Mouse (Mus musculus) layer of hippocampus, adult 11-12 months (tissue): ENCODE results near the gene Gdpd5.

Experiments
- DNase-seq: peaks from one replicate; pipeline ENCODE4 v3.0.0; 2022; ENCODE audit warnings: low spot score

The Gdpd5 gene

DNA sequence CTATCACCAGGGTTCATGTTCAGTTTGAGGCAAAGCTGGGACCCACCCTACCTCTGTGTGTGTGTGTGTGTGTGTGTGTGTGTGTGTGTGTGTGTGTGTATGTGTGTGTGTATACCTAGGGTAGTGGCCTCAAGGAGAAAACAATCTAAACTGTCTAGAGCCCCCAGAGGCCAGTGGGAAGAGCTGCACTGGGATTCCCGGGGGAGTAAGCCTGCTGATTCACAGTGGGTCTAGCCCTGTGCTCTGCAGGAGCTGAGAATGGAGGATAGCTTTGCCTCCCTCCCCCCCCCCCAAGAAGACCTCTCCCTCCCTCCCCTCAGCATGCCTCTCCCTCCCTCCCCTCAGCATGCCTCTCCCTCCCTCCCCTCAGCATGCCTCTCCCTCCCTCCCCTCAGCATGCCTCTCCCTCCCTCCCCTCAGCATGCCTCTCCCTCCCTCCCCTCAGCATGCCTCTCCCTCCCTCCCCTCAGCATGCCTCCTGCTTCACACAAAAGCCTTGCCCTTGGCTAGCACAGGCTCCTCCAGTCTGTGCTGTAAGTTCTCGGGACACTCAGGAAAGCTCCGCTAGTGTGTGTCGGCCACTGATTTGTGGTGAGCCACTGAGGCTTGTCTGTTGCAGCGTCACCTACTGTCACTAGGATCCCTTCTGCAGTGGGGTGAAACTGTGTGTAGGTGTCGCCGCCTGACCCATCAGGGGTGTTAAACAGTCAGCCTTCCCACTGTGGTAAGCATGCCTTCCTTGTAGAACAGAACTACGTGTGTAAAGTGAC, 24.4 kb downstream of the Gdpd5 start:
- no peak for DNase-seq

DNA sequence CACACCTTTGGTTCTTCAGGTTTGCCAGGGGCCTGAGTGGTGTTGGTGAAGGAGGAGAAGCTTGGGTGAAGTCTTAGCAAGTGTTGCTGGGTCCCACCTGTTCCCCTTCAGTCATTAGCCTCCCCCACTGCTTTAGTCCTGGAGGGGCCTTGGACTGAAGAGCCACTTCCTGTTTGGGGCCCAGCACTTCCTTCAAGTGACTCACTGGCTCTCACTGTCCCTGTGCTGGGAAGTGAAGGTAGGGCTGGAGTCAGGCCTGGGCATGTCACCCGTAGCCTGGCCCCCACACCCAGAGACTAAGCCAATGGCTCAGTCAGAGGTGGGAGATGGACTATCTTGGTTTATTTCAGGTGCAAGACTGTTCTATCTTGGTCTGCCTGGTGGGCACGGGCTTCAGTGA, 26.4 kb downstream of the Gdpd5 start:
- DNase-seq = no peak

DNA sequence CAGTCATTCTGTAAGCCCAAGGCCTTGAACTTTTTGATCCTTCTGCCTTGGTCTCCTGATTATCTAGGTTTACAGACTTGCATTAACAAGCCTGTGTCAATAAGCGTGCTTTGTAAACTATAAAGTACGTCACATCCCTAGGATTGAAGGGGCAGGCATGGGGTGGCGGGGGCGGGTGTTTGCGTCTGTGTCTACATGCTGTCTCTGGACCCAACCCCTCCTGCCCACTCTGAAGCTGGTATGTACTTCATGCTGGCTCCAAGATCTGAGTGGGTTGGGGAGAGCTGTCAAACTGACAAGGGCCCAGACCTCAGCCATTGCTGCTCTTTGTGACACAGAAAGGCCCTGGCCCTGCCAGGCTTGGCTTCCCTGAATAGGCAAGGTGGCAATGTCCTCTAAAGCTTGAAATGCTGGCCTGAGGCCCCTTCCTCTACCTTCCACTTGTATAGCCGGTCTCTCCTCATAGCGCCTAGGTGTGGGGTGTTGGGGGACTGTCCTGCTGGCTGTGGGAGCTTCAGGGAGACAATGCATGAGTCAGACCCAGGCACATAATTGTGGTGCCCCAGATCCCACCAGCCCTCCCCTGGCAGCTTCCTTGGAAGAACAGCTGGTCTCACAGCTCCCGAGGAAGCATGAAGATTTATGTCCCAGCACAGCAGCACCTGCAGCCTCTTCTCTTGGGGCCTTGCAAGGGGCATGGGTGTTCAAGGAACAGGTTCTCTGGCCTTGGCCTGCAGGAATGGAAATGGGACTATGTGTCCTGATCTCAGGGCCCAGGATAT, 28.4 kb downstream of the Gdpd5 start:
- DNase-seq = no peak

DNA sequence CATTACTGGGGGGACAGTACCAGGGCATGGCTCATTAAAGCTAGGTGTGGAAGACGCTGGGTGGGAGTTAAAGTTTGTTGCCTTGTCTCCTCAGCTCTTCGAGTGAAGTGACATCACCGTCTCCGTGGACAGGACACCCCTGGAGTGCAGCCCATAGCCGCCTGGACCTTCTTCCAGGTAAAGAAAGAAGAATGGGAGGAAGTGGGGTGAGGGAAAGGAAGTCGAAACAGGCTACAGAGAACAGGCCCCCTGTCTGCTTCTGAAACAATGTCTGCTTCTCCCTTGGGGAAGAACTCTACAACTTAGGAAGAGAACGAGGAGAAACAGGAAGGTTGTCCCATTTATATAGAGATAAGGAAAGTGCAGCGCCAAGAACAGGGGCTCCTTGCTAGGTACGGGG, 29.1 kb downstream of the Gdpd5 start:
- DNase-seq = no peak

DNA sequence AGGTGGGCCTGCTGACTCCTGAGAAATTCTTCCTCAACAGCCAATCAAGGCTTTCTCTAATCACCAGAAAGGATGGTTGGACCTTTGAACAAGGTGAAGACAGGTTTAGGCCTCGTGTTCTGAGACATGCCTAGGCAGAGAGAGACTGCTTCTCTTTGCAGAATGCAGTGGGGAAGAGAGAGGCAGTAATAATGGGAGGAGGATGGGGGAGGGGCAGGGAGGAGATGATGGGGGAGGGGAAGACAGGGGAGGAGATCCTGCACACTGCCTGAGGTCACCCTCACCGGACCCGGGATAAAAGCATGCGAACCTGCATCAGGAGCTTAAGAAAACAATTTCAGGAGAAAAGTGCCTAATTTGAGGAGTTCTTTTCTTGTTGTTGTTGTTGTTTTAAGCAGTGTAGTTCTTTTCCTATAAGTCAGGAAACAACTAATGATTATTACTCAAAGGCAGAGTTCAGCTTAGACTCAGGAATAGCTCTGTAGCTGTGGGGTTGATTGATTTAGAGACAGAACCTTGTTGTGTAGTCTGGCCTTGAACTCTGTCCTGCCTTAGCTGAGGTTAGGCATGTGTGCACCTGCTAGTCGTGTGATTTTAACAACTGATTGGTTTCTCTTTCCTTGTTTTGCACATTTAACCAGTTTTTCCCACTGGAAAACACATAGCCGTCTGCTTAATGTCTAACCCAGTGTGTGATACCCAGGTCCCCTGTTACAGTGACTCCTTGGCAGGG, 30.0 kb downstream of the Gdpd5 start:
- DNase-seq = no peak

DNA sequence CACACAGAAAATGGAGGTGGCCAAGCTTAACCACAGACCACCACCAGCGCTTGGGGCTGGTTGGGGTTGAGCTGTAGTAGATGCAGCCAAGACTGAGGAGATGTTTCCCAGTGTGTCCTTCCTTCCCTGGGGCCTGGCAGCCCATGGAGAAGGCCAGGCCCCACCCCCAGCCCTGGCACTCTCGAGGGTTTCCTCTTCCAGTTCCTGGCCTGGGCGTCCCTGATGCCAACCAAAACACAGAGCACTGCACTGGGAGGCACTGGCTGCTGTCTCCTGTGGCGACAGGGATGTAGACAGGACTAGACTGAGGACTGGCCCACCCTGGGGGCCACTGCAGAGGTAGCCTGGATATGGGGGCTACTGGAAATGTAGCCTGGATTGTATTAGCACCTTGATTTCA, 33.8 kb downstream of the Gdpd5 start:
- DNase-seq = no peak

DNA sequence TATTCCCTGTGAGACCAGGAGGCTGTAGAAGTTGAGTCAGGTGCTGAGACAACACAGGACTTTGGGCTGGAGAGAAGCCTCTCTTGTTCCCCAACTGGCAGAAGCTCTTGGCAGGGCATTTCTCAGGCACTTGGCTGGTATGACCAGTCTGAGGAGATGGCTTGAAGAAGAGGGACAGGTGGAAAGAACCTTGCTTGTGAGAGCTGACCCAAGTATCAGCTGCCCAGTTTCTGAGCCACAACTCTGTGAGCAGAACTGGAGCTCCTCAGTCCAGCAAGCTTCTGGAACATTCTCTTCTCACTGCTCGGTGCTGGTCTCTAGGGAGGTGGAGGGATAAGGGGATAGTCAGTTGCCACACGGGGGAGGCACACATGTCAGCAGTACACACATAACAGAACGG, 38.1 kb downstream of the Gdpd5 start:
- no peak for DNase-seq

DNA sequence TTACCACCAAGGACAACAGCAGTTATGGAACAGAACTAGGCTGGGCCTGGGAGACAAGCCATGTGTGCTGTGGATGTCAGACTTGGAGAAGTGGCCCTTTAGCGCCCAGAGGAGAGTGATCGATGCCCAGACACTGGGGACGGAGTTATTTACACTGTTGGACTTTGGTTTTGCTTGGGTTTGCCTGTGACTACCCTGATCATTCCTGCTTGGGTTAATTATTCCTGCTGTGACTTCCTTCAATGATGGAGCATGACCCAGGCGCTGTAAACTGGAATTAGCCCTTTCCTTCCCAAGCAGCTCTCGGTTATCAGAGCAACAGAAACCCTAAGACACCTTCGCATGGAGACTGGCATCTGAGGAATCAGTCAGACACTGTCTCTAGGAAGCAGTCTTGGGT, 39.8 kb downstream of the Gdpd5 start:
- no peak for DNase-seq

DNA sequence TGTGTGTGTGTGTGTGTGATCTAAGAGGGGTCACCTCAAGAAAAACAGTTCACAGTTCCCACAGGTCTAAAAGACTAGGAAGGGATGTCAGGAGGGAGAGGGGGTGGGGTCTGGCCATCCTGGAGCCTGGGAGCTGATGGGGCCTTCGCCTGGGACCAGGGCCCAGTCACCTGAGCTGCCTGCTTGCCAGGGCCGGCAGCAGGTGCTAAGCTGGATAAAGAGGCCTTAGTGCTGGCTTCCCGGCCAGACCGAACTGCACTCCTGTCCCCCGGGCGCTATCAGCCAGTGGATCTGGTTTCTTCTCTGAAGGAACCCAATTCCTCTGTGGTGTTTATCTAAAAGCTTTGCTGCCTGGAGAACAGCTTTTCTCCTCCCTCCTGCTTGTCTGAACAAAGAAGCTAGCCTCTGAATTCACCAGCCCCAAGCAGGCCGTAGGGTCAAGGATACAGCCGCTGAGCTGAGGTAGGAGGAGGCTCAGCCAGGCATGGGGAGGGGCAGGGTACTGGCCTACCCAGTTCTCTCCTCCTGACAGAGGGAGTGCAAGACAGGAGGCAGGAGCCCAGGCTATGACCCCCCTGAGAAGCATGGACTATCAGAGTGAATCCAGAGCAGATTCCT, 43.4 kb downstream of the Gdpd5 start:
- no peak for DNase-seq

DNA sequence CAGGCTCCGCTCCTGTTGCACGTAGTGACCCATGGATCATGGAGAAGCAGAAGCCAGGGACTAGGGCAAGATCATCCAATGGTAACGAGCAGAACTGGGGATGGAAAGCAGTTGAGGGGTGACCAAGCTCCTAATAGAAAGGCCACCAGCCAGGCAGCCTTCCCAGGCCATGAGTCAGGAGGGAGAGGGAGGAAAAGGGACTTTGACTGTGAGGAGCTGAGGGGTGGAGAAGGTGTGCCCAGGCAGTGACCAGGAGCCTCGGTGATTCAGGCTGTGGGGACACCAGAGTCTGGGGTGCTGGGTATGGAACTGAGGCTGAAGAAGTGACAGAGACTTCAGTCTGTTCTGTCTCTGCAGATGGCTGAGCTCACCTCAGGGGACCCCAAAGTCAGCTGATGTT, 44.5 kb downstream of the Gdpd5 start:
- no peak for DNase-seq

DNA sequence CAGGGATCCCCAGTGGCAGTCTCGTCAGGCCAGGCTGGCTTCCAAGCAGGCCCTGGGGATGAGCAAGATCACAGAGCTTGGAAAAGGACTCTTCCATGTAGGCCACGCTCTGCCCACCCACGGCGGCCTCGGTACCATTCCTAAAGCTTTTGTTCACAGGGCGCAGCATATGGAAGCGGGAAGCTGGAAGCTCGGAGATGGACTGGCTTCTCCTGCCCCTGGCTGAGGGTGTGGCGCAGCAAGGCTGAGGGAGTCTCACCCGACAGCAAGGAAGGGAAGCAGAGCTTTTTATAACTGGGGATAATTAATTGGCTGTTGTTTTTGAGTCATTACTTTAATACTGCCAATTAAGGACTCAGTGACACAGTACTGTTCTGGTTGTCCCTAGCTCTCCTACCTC, 45.8 kb downstream of the Gdpd5 start:
- no peak for DNase-seq

DNA sequence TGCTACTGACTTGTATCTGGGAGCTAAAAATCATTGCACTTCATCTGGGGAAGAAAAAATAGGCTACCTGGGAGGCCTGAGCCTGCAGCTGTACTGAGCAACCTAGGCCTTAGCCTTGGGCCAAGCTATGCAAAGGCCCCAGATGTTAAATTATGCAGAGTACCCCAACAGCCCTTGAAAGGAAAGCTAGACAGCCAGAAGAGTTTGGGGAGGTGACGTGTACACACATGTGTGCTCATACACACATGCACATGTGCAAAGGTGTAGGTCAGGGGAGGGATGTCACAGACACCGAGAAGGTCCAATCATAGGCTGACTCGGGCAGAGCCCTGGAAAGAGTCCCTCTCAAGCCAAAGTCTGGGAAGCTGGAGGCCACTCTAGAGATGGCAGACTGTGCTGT, 46.8 kb downstream of the Gdpd5 start:
- DNase-seq = no peak

DNA sequence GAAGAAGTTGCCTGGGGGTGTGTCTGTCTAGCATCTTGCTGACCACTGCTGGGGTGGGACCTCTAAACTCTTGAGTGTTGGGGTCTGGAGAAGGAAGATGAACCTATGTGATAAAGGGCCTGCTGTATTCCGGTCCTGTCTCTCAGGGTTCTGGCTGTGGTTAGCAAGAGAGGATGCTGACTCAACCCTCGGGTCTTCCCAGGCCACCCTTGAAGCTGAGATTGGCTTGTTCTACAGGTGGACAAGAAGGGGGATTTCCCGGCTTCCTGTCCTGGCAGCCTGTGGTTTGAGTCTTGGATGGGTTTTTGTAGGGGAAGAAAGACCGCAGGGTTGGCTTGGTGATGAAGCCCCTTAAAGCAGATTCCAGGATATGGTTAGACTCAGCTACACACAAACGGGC, 47.6 kb downstream of the Gdpd5 start:
- DNase-seq = no peak

DNA sequence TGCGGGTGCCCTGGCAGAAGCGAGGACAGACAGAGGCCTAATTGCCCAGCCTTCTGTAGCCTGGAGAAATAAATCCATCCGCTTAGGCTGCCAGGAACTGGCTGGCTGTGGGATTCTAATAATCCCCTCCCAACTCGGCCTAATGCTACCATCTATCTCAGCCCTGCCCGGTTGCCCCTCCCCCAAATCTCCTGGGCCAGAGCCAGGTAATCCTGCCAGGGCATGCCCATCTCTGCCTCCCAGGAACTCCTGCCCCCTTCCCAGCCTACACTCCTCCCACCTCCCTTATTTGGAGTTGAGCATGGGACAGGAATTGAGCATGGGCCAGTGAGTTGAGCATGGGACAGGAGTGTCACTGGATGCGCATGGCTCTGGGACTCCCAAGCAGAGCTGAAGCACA, 48.6 kb downstream of the Gdpd5 start:
- no peak for DNase-seq

DNA sequence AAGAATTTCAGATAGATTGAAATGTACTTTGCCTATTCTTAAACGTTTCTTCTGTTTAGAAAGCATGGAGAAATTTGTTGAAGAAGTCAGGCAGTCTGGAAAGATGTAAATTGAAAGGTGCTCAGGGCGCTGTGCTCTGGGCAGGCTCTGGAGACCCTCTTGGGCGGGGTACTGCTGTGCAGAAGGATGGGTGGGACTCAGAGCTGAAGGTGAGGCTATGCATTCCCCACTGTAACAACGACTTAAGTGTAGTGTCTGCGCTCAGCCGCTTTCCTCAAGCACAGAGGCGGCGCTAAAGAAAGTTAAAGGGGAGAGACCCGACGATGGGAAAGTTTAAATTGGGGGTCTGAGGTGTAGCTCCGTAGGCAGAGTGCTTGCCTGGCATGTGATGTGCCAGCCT, 49.0 kb downstream of the Gdpd5 start:
- DNase-seq = no peak

DNA sequence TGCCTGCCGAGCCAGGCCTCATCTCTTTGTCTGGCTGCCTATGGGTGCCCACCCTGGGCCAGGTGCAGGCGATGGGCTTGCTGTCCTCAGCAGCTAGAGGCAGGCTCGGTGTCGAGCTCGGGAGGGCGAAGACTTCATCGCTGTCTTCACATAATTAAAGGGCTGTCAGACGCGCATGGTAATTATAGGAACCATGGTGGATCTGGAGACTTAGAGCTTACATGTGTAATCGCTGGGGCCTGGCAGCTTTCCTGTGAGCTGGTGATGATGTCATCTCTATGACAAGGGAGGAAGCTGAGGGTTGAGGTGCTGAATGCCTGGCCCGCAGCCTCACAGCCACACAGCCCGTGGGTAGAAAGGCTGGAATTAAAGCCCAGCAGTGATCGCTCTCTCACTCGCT, 51.0 kb downstream of the Gdpd5 start:
- peak; percentile 57 for DNase-seq

DNA sequence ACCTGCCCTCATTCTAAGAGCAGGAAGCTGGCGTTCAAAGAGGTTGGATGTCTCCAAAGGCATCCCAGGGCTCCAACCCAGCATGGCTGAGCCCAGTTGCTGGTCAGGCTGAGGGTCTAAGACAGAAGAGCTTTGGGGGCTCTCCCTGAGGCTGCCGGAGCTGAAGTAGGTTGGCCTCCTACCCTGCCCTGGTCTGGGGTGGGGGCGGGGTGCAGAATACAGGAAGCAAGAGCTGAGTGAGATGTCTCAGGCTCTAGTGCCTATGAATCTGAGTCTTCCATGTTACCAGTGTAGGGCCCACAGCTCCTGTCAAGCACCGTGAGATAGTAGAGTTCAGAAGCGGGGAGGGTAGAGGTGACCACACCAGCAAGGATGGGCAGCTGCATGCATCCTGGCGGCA, 51.6 kb downstream of the Gdpd5 start:
- no peak for DNase-seq

DNA sequence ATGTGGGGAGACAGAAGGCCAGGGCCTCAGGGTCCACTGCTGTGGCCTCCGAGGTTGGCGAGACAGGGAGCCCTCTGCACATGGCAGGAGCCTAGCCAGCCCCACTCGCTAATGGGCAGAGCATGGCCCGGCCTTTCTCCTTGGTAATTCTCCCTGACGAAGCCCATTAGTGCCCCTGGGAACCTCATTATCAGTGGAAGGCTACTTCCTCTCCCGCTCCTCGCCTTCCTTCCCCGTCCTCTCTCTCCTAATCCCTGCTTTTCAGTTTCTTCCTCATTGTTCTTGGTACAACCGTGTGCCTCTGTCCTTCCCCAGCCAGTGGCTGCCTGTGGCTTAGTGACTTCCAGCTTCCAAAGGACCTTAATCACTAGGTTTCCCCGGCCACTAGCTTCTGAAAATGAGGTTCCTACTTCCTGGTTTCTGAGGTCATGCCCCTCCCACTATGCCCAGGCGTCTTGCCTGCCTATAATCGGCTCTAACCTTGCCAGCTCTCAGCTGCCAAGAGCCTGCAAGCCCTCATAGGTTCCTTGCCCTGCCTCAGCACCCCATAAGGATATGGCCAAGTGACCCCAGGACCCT, 53.5 kb downstream of the Gdpd5 start:
- DNase-seq = no peak

DNA sequence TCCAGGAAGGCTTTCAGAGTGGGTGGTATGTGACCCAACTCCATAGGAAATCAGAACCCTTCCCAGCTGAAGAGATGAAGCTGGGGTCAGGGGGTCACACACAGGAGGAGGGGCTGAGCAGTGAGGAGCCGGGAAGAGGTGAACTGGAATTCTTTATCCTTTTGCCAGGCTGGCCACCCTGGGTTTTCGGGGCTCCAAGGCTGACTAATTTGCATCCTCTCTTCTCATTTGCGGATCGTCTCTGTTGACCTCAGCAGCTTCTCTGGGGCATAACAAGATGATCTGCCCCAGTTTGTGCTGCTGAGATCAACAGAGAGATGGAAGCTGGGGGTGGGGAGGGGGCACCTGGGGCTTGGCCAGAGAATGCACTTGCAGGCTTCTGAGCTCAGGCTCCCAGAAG, 55.3 kb downstream of the Gdpd5 start:
- DNase-seq = no peak

DNA sequence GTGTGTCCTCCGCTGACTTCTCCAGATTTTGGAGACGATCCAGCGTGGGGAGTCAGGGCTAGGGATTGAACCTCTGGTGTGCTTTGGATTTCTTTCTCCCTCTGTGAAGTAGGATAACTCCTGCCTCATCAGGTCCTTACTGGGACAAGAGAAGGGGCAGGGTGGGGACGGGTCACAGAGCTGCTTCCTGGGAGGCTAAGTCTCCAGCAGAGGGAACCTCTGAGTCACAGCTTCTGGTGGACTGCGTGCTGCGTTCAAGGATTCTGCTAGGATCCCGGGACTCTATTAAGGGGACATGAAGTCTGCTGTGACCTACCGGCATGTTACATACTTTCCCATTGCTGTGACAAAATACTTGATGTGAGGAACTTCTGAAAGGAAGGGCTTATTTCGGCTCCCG, 57.7 kb downstream of the Gdpd5 start:
- DNase-seq = no peak

DNA sequence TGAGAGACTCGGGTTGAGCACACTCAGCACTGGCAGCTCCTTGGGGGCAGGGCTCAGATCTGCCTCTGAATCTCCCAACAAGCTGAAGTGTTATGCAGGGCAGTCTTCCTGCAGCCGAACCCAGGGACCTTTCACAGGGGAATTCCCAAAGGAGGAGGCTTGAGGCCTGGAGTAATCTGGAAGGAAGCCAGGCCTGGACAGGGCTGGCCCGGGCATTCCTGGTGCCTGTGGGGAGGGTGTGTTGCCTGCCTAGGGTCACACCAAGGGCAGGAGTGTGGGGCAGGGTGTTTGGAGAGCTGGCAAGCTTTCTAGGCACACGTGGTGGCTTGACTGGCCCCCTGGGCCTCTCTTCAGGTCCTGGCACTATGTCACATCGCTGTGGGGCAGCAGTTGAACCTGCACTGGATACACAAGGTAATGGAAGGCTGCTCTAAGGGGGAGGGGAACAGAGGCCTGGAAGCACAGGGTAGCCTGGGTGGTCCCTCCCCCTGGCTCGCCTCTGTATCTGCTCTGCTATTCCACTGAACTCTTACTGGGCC, 60.4 kb downstream of the Gdpd5 start:
- DNase-seq = no peak

DNA sequence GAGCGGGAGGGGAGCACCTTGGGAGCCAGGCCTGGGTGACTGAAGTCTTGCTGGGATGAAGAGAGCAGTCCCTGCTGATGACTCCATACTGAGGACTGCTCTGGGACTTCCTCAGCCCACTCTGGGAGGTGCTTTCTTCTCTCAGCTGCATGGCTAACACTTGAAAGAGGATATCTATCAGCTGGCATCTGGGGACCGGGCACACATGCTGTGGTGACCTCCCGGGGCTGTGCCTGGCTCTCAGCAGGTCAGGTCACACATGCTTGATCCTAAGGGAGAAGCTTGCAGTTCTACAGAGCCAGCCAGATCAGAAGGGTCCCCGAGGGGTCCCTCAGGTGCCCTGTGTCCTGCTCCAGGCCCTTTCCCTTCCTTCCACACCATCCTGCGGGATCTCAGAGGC, 62.0 kb downstream of the Gdpd5 start:
- DNase-seq = no peak
